Mouse (Mus musculus) hindbrain, embryonic 16.5 days (tissue): ENCODE data around the gene Il31. TPM values are rescaled to one million over a fixed set of nuclear protein-coding genes. Genes with fewer than 3 reads are reported as not detected.
"Not testable (repeated sequence)": the region's sequence is repeated elsewhere in the genome, so short reads cannot be mapped to it uniquely, and the experiment has no call there.

ENCODE experiments used
- ATAC-seq: fragments of 200-750 bp; cut with Nextera tagmentation; 2 replicates; pipeline ENCODE4 v1.8.0; 2017; ENCODE audit warnings: moderate TSS enrichment, moderate library complexity
- H3K27ac ChIP-seq: fragments of 300-500 bp; sonication (generic); 2 replicates; pipeline ENCODE4 v1.5.1; 2014; ENCODE audit warnings: low read depth, mild to moderate bottlenecking, control low read depth, low read length, moderate library complexity
- H3K27me3 ChIP-seq: fragments of 300-500 bp; sonication (generic); replicated peaks from 2 replicates; pipeline ENCODE4 v1.6.1; 2014; ENCODE audit warnings: low read length; ENCODE audit not compliant: control insufficient read depth, insufficient read depth
- H3K36me3 ChIP-seq: fragments of 300-500 bp; sonication (generic); 2 replicates; pipeline ENCODE4 v1.6.1; 2014; ENCODE audit warnings: mild to moderate bottlenecking, low read length, moderate library complexity, mixed read lengths; ENCODE audit not compliant: control insufficient read depth, insufficient read depth
- H3K4me1 ChIP-seq: fragments of 300-500 bp; sonication (generic); 2 replicates; pipeline ENCODE4 v1.6.1; 2014; ENCODE audit warnings: low read depth, low read length; ENCODE audit not compliant: control insufficient read depth, insufficient read depth
- H3K4me2 ChIP-seq: fragments of 300-500 bp; sonication (generic); 2 replicates; pipeline ENCODE4 v1.6.1; 2014; ENCODE audit warnings: mild to moderate bottlenecking, low read length, control low read depth, moderate library complexity
- H3K4me3 ChIP-seq: fragments of 300-500 bp; sonication (generic); 2 replicates; pipeline ENCODE4 v1.5.1; 2014; ENCODE audit warnings: mild to moderate bottlenecking, low read length, control low read depth, moderate library complexity
- H3K9ac ChIP-seq: fragments of 300-500 bp; sonication (generic); 2 replicates; pipeline ENCODE4 v1.6.1; 2014; ENCODE audit warnings: low read depth, mild to moderate bottlenecking, control low read depth, low read length, moderate library complexity
- H3K9me3 ChIP-seq: fragments of 300-500 bp; sonication (generic); 2 replicates; pipeline ENCODE4 v1.6.1; 2014; ENCODE audit warnings: mild to moderate bottlenecking, low read length, moderate library complexity; ENCODE audit not compliant: control insufficient read depth
- WGBS: fragments of 180-500 bp; shearing (Covaris S2); extraction: QIAGEN DNeasy Blood & Tissue Kit; methylation state at CpG from one replicate; pipeline ENCODE4 v1.1.7; 2014; 5-methylcytosine and 5-hydroxymethylcytosine counted together
- polyA plus RNA-seq: library from polyadenylated mRNA; unstranded; fragments of >200 nt; fragmentation: Nextera tagmentation; extraction: Ambion mirVana; gene quantifications from 2 replicates; pipeline ENCODE4 v1.2.1, GENCODE M21; 2015

Gene Il31
- polyA plus RNA-seq, 1 experiment from 2014 or later = not detected

DNA sequence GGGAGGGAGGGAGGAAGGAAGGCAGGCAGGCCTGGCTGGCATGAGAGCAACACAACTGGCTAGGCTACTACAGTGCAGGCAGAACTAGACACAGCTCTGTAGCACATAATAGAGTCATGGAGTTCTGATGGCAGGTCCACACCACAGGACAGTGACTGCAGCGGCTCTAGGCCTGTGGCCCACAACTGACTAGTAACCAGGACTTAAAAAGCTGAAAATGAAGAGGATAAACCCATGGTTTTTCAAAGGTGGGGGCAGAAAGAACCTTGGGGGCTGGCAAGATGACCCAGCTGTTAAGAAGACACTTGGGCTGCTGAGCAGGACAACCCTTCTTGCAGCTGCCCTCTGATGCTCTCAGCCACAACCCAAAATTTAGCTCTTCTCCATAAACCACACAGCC is 32.3 kb upstream of the Il31 start:
- Histone ChIP-seq H3K27me3 (no peaks in the 10 kb centered on the region), H3K4me1 (peaks cover 15% of the 10 kb centered on the region), H3K4me3 (no peak overlapping the region), H3K27ac (no peak overlapping the region), H3K9ac (no peak overlapping the region), H3K9me3 (no peaks in the 10 kb centered on the region), H3K36me3 (no peaks in the 10 kb centered on the region), H3K4me2 (no peak overlapping the region)
- WGBS = 90% methylated on average over 1 of the region's 1 CpGs
- ATAC-seq = no peak

DNA sequence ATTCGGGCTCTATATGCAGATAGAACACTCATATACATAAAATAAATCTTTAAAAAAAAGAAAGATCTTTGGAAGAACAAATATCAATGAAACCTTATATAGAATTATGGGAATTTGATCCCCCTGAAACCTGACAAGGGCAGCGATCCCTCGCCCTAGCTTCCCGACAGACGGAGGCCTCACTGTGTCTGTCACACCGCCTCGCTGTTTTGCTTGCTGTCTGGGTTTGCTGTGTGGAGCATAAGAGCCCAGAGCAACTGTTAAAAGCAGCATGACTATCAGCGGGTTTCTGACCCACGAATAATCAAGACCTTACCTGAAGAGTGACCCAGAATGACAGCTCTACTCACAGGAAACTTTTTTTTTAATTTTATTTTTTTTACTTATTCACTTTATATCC is 31.4 kb upstream of the Il31 start:
- Histone ChIP-seq H3K36me3 (peaks cover 8% of the 10 kb centered on the region), H3K27ac (no peak overlapping the region), H3K4me2 (no peak overlapping the region), H3K9me3 (no peaks in the 10 kb centered on the region), H3K4me1 (peaks cover 15% of the 10 kb centered on the region), H3K9ac (no peak overlapping the region), H3K27me3 (no peaks in the 10 kb centered on the region), H3K4me3 (no peak overlapping the region)
- ATAC-seq = no peak
- 90% methylated on average over 9 of the region's 9 CpGs for WGBS

DNA sequence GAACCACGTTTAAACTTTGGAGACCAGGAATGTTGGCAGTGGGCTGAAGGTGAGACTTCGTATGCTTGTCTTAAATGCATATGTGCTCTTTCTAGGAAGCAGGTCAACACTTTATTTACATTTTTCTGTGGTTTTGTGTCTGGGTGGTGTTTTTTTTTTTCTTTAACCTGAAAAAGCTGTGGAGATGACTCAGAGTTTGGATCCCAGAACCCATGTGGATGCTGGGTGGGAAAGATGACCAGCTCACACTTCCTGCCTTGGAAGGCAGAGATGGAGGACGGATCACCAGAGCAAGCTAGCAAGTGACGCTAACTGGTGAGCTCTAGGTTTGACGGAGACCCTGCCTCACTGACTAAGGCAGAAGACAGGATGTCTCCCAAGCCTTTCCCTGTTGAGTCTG is 25.6 kb upstream of the Il31 start:
- Histone ChIP-seq H3K4me3 (no peak overlapping the region), H3K36me3 (peaks cover 8% of the 10 kb centered on the region), H3K4me2 (no peak overlapping the region), H3K4me1 (no peaks in the 10 kb centered on the region), H3K27ac (no peak overlapping the region), H3K27me3 (no peaks in the 10 kb centered on the region), H3K9me3 (no peaks in the 10 kb centered on the region), H3K9ac (no peak overlapping the region)
- 86% methylated on average over 5 of the region's 5 CpGs for WGBS
- ATAC-seq = no peak

- Histone ChIP-seq H3K4me2 (no peak overlapping the region), H3K27ac (no peak overlapping the region), H3K4me3 (no peak overlapping the region), H3K27me3 (no peaks in the 10 kb centered on the region), H3K9me3 (no peaks in the 10 kb centered on the region), H3K4me1 (peaks cover 2% of the 10 kb centered on the region; the same call in 1 of the 2 replicates), H3K9ac (no peak overlapping the region), H3K36me3 (peaks cover 8% of the 10 kb centered on the region)
- no peak for ATAC-seq
- 87% methylated on average over 3 of the region's 3 CpGs for WGBS
Observed at GRCm38 (mm10) chr5:123512102-123512501, 22.8 kb upstream of the Il31 start.

- not testable (repeated sequence) for H3K27ac ChIP-seq, H3K9ac ChIP-seq, H3K4me1 ChIP-seq, ATAC-seq, H3K36me3 ChIP-seq, H3K9me3 ChIP-seq, H3K27me3 ChIP-seq, H3K4me3 ChIP-seq, H3K4me2 ChIP-seq
- WGBS = 81% methylated on average over 3 of the region's 3 CpGs
Observed at GRCm38 (mm10) chr5:123511426-123511825, 22.1 kb upstream of the Il31 start.

- Histone ChIP-seq H3K4me3 (no peak within 1 kb of the TSS), H3K9me3 (no peaks in the 10 kb centered on the region), H3K27ac (no peak within 1 kb of the TSS), H3K36me3 (no peaks in the 10 kb centered on the region), H3K4me1 (peaks cover 2% of the 10 kb centered on the region; the same call in 1 of the 2 replicates), H3K9ac (no peak within 1 kb of the TSS), H3K27me3 (no peaks in the 10 kb centered on the region), H3K4me2 (peak within 1 kb of the TSS; percentile 71)
- no peak for ATAC-seq
- WGBS = 89% methylated on average over 5 of the region's 5 CpGs
Observed at GRCm38 (mm10) chr5:123510160-123510559, 20.9 kb upstream of the Il31 start, which contains the start of gene B3gnt4. B3gnt4 (plus strand) TSS chr5:123510460.

GRCm38 (mm10) chr5:123508921-123509320 is 19.6 kb upstream of the Il31 start:
- no peaks in the 10 kb centered on the region for H3K9me3 ChIP-seq
- H3K4me1 ChIP-seq = peaks cover 2% of the 10 kb centered on the region; the same call in 1 of the 2 replicates
- H3K36me3 ChIP-seq = no peaks in the 10 kb centered on the region
- ATAC-seq = no peak
- peak overlapping the region; percentile 70 for H3K9ac ChIP-seq
- H3K4me3 ChIP-seq = peak overlapping the region; percentile 63
- no peak overlapping the region for H3K27ac ChIP-seq
- no peaks in the 10 kb centered on the region for H3K27me3 ChIP-seq
- peak overlapping the region; percentile 71 for H3K4me2 ChIP-seq
- 8% methylated on average over 12 of the region's 12 CpGs for WGBS

- peak overlapping the region; percentile 70 for H3K9ac ChIP-seq
- H3K27me3 ChIP-seq = no peaks in the 10 kb centered on the region
- peak overlapping the region; percentile 63 for H3K4me3 ChIP-seq
- under 1% methylated on average over 58 of the region's 59 CpGs for WGBS
- H3K27ac ChIP-seq = no peak overlapping the region
- peak; percentile 92 for ATAC-seq
- peaks cover 2% of the 10 kb centered on the region; the same call in 1 of the 2 replicates for H3K4me1 ChIP-seq
- H3K9me3 ChIP-seq = no peaks in the 10 kb centered on the region
- no peaks in the 10 kb centered on the region for H3K36me3 ChIP-seq
- peak overlapping the region; percentile 71 for H3K4me2 ChIP-seq
Observed at GRCm38 (mm10) chr5:123507936-123508723, 18.8 kb upstream of the Il31 start.

DNA sequence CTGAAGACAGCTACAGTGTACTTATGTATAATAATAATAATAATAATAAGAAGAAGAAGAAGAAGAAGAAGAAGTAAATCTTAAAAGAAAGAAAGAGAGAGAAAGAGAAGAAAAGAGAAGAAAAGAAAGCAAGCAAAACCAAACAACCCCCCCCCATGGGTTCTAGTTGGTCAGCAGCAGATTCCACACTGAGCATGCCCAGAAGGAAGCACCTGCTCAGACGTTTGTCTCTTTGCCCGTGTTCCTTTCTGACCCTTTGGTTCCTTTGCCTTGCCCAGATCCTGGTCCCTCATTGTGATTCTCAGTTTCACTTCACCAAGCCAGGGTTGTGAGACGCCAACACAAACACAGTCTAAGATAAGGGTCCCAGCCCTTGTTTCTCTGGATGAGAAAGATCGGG is 12.7 kb upstream of the Il31 start:
- Histone ChIP-seq H3K4me2 (no peak overlapping the region), H3K27ac (no peak overlapping the region), H3K9me3 (no peaks in the 10 kb centered on the region), H3K4me1 (no peaks in the 10 kb centered on the region; the same call in 1 of the 2 replicates), H3K9ac (no peak overlapping the region), H3K4me3 (no peak overlapping the region), H3K27me3 (no peaks in the 10 kb centered on the region), H3K36me3 (no peaks in the 10 kb centered on the region)
- no peak for ATAC-seq
- 84% methylated on average over 4 of the region's 4 CpGs for WGBS
